Mouse (Mus musculus) bone marrow macrophage, adult 2 months (primary cell): ENCODE data around the gene Map6.

Experiments
- CTCF ChIP-seq: IDR thresholded peaks from 2 replicates; pipeline ENCODE4 v1.5.1; 2012; ENCODE audit warnings: low read depth, mild to moderate bottlenecking, low read length, moderate library complexity
- POLR2A ChIP-seq: IDR thresholded peaks from 2 replicates; pipeline ENCODE4 v1.6.1; 2012; ENCODE audit warnings: mild to moderate bottlenecking, low read depth, low read length, borderline replicate concordance

DNA sequence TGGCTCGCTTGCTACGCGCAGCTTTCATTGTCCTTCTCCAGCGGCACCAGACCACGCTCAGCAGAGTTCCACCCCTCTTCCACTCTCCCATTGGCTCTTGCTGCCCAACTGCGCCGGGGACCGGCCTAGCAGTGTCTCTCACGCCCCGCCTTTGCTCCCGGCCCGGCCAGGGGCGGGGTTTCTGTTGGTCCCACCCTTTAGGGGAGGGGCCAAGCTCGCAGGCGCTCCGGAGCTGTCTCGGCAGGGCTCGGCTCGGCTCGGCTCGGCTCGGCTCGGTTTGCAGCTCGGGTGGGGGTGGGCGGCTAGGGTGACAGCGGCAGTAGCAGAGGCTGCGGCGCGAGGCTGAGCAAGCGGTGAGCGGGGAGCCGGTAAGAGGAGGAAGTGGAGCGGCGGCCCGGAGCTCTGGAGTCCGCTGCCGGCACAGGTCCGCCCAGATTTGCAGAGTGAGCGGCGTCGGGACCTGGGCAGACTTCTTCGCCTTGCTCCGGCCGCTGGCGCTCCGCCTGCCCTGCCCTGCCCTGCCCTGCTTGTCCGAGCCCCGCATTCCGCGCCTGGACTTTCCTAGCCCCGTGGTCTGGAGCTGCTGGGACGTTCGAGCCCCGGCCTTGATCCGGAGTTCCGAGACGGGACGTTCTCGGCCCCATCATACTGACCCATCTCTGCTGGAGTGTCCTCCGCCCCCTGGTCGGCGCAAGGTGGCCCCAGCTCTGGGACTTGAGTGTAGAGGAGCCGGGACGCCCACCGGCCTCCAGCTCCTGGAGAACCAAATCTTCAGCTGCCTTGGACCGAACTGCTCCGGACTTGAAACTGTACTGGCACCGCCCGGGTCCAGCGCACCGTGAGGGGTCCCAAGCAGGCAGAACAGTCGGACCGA lies 114.2 kb downstream of the Map6 start, which contains the start of gene Gdpd5:
- TF ChIP-seq POLR2A: no peak
- no peak for TF ChIP-seq CTCF
